Mouse (Mus musculus): ENCODE measurements around the gene Kifc5b. TPM values are rescaled to one million over a fixed set of nuclear protein-coding genes. Genes with fewer than 3 reads are reported as not detected.
A peak's percentile ranks its signal among the peaks of the same experiment; 100 is the strongest.

Gene Kifc5b
- total RNA-seq, 2 experiments from 2014 or later, result 2.9 to 3.1 TPM

DNA sequence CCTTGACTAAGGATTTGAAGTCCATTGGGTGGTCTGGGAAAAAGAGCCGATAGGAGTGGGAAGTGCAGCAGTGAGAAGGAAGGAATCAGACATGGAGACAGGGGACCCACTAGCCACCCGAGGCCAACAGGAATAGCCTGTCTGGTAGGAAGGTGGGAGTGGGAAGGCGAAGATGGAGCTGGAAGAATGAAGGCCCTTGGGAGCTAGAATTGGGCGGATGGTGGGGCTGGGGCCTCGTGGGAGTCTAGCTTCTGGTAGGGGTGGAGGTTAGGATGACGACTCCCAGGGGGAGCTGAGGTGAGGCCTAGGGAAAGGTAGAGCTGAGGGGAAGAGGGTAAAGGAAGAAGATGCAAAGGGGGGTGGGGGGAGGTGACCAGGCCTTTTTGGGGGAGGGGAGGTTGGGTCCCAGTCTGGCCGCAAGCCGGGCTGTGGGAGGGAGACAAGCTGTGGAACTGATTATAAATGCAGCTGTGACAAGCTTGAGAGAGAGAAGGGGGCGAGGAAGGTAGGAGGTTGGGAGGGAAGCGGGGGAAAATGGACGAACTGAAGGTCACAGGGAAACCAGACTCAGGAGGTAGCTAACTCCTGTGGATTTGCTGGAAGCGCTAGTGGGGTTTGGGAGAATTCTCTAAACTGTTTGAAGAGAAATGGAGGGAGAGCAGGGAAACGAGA, 29.1 kb downstream of the Kifc5b start:
- no peak for DNase-seq (ENCODE audit: extremely low spot score in 1 of 2, low spot score in 1 of 2)

DNA sequence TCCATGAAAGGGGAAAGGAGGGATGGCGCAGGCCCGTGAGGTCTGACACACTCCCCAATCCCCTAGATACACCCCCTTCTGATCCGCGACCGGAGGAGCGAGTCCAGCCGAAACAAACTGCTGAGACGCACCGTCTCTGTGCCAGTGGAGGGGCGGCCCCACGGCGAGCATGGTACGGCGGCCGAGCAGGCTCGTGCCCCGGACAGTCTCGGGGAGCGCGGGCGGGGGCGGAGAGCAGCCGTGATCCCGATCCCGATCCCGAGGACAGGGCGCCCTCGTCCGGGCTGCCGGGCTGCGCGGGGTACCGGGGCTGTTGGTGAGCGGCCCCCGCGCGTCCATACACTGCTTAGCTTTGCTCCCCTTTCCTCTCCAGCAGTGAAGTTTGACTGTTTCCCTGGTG, 29.7 kb downstream of the Kifc5b start:
- DNase-seq (ENCODE audit: extremely low spot score in 1 of 2, low spot score in 1 of 2), result peak; percentile 52 to 66

DNA sequence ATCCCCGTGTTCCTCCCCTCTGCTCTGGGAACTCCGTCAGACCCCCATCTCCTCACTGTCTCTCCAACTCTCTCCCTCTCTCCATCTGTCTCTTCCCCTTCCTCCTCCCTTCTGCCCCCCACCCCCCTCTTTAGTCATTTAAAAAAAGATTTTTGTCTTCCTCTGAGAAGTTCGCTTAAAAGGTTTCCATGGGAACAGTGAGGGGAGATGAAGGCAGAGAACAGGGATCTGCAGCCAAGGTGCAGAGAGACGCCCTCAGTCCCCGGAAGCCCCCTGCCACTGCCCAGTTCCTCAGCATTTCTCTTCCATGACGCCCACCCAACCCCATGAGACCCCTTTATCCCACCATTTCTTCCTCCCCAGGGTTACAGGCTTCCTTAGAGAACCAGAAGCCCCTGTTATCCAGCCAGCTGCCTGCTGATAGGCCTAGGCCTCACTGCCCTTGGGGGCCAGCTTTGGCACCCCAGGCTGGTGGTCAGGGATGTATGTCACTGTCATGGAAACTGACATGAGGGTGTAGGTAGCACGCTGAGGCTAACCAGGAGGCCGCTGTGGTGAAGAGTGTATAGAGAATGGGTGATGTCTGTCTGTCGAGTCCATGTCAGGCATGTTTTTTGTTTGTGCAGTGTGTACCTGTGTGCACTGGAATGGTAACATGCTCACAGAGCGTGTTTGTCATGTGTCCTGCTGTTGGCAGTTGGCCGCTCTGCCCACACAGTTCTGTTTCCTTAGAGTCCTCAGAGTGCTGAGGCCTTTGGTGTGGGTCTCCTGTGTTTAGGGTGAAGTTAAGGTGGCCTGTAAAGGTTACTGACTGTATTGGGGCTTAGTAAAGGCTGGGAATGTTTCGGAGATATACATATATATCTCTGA, 30.6 kb downstream of the Kifc5b start:
- DNase-seq (ENCODE audit: extremely low spot score in 1 of 2, low spot score in 1 of 2), result peak in 1 of 2 experiments; percentile 37

DNA sequence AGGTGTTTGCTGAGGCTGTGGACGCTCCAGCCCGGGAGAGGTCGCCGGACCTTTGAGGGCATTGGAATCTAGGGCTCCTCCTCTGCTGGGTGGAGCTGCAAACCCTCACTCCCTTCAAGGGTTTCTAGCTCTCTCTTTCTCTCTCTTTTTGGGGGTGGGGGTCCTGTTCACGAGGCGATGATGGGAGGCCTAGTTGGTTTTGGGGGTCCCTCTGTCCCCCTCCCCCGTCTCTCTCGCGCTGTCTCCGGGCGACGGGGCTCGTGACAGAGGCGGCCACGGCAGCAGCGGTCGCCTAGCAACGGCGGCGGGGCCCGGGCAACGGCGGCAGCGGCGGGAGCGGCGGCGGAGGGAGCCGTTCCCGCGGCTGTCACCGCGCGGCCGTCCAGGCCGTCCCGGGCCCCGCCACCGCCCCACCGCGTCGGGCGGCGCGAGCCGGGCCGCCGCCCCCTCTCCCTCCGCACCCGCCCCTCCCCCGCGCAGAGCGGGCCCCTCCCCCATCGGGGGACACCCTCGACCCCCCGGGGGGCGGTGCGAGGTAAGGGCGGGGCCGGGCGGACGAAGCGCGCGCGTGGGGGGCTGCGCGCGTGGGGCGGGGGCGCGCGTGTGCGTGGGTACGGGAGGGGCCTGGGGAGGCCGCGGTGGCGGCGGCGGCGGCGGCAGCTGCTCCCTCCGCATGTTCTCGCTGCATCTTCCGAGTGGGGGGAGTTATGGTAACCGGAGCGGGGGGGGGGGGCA, 31.6 kb downstream of the Kifc5b start:
- peak; percentile 58 to 65 for DNase-seq (ENCODE audit: extremely low spot score in 1 of 2, low spot score in 1 of 2)

DNA sequence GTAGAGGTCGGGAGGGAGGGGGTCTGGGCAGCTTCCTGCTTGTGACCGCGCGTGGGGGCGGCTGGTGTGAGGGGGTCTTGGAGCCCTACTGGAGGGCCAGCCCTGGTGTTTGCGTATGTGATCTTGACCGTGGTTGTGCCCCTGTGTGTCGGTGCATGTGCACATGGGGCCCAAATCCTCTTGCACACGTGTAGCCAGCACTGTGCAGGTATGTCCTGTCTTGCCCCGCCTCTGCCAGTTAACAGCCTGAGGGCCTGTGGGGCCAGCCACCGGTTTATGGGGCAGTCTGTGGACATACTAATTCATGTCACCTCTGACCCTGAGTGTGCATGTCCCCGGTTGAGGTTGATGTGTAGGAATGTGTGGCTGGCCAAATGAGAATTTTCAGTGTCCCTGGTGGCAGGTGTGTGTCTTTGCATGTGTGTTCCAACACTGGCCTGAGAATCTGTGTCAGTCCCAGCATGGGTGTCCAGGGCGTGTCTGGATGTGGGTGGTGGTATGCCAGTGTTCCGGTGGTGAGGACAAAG, 32.2 kb downstream of the Kifc5b start:
- DNase-seq (ENCODE audit: extremely low spot score in 1 of 2, low spot score in 1 of 2), result no peak

DNA sequence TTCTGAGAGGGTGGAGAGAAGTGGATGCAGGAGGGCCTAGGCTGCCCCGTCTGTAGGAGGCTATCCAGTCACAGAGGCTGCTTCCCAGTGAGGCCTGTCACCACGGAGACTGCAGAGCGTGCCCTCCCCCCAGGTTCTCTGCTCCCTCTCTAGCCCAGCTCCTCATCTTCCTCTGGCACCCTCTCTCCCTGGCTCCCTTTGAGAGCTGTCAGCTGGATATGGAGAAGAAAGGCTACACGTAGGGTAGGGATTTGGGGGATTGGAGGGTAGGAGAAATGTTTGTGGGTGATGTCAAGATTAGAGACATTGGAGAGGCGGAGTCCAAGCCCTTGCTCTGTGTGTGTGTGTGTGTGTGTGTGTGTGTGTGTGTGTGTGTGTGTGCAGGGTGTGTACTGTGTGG, 33.0 kb downstream of the Kifc5b start:
- DNase-seq (ENCODE audit: extremely low spot score in 1 of 2, low spot score in 1 of 2), result peak in 1 of 2 experiments; percentile 35

DNA sequence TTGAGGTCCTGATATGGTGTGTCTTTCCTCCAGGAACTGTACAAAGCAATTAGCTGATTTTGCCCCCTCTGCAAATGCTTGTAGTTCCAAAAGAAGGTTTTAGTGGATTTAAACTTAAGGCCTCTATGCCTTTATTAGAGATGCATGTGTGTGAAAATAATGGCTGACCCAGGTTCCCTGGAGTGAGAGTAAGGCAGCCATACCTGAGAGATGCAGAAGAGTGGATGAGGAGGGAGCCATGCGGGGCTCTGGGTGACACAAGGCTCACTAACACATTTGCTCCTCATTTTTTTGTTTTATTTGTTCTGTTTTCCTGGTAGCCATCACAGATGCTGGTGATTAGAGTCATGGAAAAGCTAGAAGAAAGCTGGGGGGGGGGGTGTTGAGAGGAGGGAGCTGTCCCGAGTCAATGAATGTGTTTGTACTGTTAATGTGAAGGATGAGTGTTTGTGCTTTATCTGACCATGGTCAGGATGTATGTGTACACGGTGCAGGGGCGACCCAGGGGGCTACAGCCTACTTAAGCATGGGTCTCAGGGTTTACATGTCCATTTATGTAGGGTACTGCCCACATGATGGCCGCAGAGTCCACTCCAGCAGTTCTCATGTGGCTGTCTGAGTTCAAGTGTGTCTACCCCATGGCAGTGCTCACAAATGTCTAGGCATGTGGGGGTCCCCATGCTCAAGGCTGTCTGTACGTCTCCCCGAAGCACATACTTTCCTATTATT, 33.8 kb downstream of the Kifc5b start:
- no peak for DNase-seq (ENCODE audit: extremely low spot score in 1 of 2, low spot score in 1 of 2)

DNA sequence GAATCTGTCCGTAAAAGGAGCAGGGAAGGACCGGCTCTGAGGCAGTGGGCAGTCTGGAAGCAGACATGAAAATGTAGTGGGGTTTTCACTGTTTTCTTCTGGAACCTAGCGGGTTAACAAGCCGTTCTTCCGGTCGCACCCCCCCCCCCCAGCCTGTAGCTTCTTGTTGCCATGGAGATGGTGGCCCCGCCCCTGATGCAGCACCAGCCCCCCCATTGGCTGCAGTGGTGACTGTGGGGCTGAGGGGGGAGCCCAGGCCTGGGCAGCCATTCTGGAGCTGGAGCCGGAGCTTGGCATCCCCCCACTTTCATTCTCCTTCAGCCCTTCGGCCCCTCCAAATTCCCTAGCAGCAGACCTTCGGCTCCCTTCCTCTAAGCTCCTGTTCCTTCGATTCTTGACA, 34.5 kb downstream of the Kifc5b start:
- DNase-seq (ENCODE audit: extremely low spot score in 1 of 2, low spot score in 1 of 2), result peak; percentile 56 to 68

DNA sequence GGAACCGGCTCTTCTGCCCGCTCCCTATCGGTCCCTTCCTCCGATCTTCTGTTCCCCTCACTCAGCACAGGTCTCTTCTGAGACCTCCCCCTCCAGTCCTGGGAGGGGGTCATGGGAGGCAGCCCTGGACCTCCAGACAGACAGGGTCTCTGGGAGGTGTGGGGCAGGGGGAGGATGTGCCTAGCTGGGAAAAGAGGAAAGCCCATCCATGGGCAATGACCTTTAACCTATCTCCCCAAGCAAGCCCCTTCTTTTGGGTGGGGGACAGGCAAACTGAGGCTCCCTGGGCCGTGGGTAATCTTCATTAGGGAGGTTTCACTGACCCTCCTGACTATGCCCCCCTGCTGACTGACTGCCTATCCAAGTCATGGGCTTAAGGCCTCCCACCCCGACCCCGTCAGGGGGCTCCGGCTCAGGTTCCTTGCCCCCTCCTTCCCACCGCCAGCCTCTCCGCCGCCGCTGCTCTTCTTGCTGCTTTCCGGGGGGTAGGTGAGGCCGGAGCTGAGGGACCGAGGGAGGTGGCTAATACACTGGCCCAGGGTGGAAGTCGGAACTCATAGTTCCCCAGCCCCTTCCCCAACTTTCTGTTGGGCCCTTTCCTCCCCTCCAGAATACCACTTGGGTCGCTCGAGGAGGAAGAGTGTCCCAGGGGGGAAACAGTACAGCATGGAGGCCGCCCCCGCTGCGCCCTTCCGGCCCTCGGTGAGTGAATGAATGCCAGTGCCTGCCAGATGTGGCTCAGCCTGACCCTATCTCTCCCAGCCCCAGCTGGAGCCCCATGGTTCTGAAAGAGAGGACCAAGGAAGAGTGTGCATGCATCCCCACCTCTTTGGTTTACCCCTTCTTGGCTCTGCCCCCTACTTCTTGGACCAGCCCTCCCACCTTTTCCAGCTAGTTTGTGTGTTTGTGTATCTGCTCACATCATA, 35.3 kb downstream of the Kifc5b start:
- DNase-seq (ENCODE audit: extremely low spot score in 1 of 2, low spot score in 1 of 2), result no peak

DNA sequence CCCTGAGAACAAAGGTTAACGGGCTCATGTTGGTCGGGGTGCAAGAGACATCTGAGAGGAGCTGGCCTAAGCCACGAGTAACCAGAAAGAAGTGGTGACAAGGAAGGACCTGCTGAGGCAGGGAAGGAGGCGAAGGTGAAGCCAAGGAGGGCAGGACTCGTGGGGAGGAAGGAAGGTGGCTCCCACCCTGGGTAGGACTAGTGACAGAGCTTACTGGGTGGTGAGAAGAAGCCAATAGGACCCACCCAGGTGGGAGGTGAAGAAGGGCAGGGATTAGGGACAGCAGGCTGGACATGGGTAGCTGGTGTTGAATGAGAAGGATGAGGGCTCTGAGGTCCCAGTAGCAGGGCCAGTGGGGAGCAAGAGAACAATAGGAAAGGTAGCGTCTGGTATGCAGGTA, 36.3 kb downstream of the Kifc5b start:
- DNase-seq (ENCODE audit: extremely low spot score in 1 of 2, low spot score in 1 of 2), result no peak

DNA sequence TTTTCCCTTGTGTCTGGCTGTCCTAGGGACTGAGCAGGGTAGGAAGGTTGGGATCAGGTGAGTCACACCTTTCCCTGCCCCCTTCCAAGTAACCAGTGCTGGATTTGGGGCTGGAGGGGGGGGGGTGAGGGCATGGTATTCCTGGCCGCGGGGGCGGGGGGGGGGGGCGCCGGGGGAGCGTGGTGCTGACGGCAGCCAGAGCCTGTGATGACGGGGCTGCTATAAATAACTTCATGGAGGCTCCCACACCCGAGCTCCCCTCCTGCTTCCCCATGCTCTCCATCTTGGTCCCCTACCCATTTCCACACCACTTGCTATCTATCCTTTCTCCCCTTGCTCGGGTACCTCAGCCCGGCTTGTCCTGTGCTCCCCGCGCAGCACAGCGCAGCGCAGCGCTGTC, 36.8 kb downstream of the Kifc5b start:
- DNase-seq (ENCODE audit: extremely low spot score in 1 of 2, low spot score in 1 of 2), result no peak

DNA sequence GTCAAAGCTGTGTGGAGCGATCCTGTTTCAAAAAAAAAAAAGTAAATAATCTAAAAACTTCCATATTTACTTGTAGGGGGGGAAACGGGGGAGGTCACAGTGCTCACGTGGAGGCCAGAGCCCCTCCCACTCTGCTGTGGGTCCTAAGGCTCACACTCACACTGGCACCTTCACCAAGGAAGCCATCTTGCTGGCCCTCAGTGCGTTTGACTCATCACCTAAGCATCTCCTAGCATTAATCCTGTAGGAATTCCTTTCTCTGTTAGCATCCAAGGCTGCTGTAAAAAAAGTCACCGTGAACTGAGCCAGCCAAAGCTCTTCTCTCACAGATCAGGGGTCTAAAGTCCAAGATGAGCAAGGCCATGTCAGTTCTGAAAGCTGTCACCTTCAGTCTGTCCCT, 39.4 kb downstream of the Kifc5b start:
- no peak for DNase-seq (ENCODE audit: extremely low spot score in 1 of 2, low spot score in 1 of 2)

DNA sequence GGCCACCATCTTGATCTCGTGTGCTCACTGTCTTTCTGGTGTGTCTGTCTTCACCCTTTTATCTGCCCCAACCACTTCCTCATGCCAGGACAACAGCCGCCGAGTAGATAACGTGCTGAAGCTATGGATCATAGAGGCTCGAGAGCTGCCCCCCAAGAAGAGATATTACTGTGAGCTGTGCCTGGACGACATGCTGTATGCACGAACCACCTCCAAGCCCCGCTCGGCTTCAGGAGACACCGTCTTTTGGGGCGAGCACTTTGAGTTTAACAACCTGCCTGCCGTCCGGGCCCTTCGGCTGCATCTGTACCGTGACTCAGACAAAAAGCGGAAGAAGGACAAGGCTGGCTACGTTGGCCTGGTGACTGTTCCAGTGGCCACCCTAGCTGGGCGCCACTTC, 40.0 kb downstream of the Kifc5b start:
- DNase-seq (ENCODE audit: extremely low spot score in 1 of 2, low spot score in 1 of 2), result no peak

DNA sequence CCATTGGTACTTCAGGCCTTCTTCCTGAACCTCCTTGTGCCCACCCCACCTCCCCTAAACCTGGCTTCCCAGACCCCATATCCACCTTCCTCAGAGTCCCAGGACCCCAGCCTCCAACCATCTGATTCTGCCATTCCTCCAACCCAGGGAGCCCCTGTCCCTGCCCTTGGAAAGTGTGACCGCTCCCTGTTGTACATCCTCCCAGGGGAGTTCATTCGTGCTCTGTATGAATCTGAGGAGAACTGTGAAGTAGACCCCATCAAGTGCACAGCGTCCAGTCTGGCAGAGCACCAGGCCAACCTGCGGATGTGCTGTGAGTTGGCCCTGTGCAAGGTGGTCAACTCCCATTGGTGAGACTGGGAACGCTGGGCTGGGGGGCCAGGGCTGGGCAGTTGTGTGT, 41.0 kb downstream of the Kifc5b start:
- no peak for DNase-seq (ENCODE audit: extremely low spot score in 1 of 2, low spot score in 1 of 2)

DNA sequence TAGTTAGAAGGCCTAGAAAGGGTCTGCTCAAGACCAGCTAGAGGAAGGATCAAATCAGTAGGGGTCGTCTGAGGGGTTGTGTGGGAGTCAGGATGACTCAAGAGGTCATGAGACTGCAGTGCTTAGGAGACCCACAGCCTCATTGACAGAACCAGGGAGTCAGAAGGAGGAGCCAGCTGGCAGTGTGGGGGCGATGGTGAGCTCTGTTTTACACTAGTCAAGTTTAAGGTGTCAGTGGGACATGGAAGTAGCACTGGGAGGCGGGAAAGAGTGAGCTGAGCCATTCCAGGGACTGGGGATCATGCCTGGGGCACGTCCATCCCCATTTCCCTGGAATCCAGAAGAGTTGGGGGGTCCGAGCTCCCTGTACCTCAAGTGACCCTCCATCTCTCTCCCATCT, 42.0 kb downstream of the Kifc5b start:
- no peak for DNase-seq (ENCODE audit: extremely low spot score in 1 of 2, low spot score in 1 of 2)

DNA sequence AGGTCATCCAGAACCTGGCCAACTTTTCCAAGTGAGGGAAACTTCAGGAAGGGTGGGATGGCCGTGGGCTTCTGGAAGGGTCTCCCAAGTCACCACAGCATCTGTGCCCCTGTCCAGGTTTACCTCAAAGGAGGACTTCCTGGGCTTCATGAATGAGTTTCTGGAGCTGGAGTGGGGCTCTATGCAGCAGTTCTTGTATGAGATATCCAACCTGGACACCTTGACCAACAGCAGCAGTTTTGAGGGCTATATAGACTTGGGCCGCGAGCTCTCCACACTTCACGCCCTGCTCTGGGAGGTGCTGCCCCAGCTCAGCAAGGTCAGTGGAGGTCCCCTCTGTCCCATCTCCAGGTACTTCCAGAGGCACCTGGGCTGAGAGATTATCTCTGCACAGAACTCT, 42.9 kb downstream of the Kifc5b start:
- DNase-seq (ENCODE audit: extremely low spot score in 1 of 2, low spot score in 1 of 2), result no peak

DNA sequence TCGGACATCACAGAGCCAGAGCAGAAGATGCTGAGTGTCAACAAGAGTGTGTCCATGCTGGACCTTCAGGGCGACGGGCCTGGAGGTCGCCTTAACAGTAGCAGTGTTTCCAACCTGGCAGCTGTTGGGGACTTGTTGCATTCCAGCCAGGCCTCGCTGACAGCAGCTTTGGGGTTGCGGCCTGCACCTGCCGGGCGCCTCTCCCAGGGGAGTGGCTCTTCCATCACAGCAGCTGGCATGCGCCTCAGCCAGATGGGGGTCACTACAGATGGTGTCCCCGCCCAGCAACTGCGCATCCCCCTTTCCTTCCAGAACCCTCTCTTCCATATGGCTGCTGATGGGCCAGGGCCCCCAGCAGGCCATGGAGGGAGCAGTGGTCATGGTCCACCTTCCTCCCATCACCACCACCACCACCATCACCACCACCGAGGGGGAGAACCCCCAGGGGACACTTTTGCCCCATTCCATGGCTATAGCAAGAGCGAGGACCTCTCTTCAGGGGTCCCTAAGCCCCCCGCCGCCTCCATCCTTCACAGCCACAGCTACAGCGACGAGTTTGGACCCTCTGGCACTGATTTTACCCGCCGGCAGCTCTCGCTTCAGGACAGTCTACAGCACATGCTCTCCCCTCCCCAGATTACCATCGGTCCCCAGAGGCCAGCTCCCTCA, 44.8 kb downstream of the Kifc5b start:
- DNase-seq (ENCODE audit: extremely low spot score in 1 of 2, low spot score in 1 of 2), result no peak

DNA sequence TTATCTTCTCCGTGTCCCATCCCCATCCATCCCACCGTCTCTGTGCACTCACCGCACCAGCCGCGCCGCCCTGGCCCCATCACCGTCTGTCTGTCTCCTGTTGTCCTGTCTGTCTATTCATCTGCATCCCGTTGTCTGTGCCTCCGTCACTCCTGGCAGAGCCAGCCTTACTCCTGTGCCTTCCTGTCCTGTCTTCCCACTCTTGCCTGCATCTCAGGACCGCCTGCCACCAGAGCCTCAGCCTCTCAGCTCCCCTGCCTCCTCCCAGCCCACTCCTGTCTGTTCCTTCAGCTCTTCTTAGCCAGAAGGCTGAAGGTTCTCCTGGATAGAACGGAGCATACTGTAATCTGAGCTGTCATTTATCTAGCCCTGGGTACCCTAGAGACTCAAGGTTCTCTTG, 50.1 kb downstream of the Kifc5b start:
- no peak for DNase-seq (ENCODE audit: extremely low spot score in 1 of 2, low spot score in 1 of 2)

DNA sequence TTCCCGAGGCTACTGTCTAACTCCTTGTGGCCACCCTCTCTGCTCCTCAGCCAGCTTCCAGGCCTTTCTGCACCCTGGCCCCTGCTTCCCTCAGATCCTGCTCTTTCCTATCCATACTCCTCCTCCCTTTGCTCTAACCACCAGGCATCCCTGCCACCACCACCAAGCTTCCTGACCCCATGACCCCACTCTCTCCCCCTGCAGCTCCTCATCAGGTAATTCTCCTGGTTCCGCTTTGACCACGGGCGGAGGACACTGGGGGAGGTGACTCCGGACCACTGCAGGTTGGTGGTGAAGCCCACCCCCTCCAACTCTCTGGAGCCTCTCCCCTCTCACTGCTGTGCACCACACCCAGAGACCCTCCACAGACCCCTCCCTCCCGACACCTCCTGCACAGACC, 50.6 kb downstream of the Kifc5b start:
- no peak for DNase-seq (ENCODE audit: extremely low spot score in 1 of 2, low spot score in 1 of 2)

All from layer of hippocampus, postnatal 25 days (tissue).